Mouse (Mus musculus): ENCODE measurements at regions not wholly inside any gene's neighbourhood (a gene's known extent, or its start where the extent isn't known, plus 50 kb on each side); places are given as distances from the start of the nearest gene placed in this dataset.

DNA sequence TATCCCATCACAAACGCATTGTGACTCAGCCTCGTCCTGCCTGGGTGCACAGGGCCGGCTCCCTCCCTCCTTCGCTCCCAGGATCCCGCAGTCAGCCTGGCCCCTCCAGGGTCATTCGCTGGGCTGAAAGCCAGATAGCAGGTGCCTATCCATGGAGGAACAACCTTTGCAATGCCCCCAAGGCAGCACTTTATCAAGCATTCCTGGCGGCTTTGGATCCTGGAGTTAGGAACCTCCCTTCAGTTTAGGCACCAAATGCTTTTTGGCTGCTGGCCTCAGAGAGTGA, 143.9 kb upstream of the Gli2 start:
- no peak overlapping the region for H3K9ac ChIP-seq (ENCODE audit: low read depth, low read length)
- 55% methylated on average over 7 of the region's 7 CpGs for WGBS
- H3K36me3 ChIP-seq (ENCODE audit: control insufficient read depth, insufficient read depth, low read length) = no peaks in the 10 kb centered on the region
- H3K4me1 ChIP-seq (replicated peaks; ENCODE audit: control insufficient read depth, insufficient read depth, low read length) = no peaks in the 10 kb centered on the region
- H3K4me3 ChIP-seq (ENCODE audit: low read depth, low read length) = no peak overlapping the region
- no peak overlapping the region for H3K4me2 ChIP-seq
- no peak; the same call in 1 of the 2 replicates for ATAC-seq (replicated peaks; ENCODE audit: low FRiP score)
- H3K9me3 ChIP-seq (ENCODE audit: control insufficient read depth, low read length) = no peaks in the 10 kb centered on the region
- H3K27me3 ChIP-seq (replicated peaks; ENCODE audit: control insufficient read depth, insufficient read depth, low read length) = no peaks in the 10 kb centered on the region
- H3K27ac ChIP-seq (ENCODE audit: low read depth, low read length) = no peak overlapping the region
- peak; percentile 33 for DNase-seq (ENCODE audit: low spot score)

DNA sequence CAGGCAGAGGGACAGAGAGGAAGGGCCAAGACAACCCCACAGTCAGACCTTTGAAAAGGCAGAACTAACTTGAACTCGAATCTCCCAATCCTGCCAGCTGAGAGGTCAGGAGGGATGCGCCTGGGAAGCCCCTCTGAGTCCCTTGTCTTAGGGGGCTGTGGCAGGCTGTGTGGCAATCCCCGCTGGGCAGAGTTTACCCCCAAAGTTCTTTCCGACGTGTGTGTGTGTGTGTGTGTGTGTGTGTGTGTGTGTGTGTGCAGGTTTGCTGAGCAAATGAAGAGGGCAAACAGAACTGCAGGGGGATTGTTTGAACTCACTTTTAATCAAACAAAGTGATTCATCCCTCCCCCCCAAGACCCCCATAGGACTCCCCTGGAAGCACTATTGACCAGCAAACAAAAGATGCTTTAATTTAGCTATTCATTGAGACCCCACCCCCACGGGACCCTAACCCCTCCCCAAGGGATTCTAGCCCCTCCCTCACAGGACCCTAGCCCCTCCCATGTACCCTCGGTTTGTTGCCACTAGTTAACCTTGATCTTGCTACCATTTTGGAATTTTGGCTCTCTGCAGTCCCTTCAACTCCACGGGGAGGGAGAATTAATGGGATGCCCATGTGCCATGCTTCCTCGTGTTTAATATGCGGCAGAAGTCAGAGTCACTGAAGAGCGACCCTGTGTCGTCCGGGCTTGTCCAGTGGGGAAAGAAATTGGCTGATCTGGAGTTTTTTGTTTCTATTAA, 143.4 kb upstream of the Gli2 start:
- Histone ChIP-seq H3K9ac (ENCODE audit: low read depth, low read length) (no peak overlapping the region), H3K27ac (ENCODE audit: low read depth, low read length) (no peak overlapping the region), H3K4me1 (replicated peaks; ENCODE audit: control insufficient read depth, insufficient read depth, low read length) (no peaks in the 10 kb centered on the region), H3K4me3 (ENCODE audit: low read depth, low read length) (no peak overlapping the region), H3K36me3 (ENCODE audit: control insufficient read depth, insufficient read depth, low read length) (no peaks in the 10 kb centered on the region), H3K27me3 (replicated peaks; ENCODE audit: control insufficient read depth, insufficient read depth, low read length) (no peaks in the 10 kb centered on the region), H3K9me3 (ENCODE audit: control insufficient read depth, low read length) (no peaks in the 10 kb centered on the region), H3K4me2 (no peak overlapping the region)
- DNase-seq (ENCODE audit: low spot score) = no peak
- ATAC-seq (replicated peaks; ENCODE audit: low FRiP score) = peak; percentile 42
- 60% methylated on average over 13 of the region's 13 CpGs for WGBS

DNA sequence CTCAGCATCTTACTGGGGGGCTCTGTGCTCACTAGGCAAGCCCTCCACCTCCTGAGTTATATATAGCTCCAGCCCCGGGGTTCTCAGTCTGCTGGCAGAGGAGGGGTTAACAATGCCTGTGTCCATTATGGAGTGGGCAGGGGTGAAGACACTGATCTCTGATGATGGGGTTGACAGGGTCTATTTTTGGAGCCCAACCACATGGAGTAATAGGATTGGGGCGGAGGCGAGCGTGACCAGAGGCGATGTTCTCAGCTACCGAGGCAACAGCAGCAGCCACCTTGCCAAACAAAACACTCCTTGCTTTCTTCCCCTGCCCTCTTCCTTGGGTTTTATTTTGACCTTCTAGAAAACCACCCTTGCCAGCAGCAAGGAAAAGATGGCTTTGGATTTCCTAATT, 141.1 kb upstream of the Gli2 start:
- ATAC-seq (replicated peaks; ENCODE audit: low FRiP score) = no peak
- Histone ChIP-seq H3K27ac (ENCODE audit: low read depth, low read length) (no peak overlapping the region), H3K4me3 (ENCODE audit: low read depth, low read length) (no peak overlapping the region), H3K27me3 (replicated peaks; ENCODE audit: control insufficient read depth, insufficient read depth, low read length) (peaks cover 10% of the 10 kb centered on the region), H3K36me3 (ENCODE audit: control insufficient read depth, insufficient read depth, low read length) (no peaks in the 10 kb centered on the region), H3K9ac (ENCODE audit: low read depth, low read length) (no peak overlapping the region), H3K4me1 (replicated peaks; ENCODE audit: control insufficient read depth, insufficient read depth, low read length) (no peaks in the 10 kb centered on the region), H3K4me2 (no peak overlapping the region), H3K9me3 (ENCODE audit: control insufficient read depth, low read length) (no peaks in the 10 kb centered on the region)
- 58% methylated on average over 6 of the region's 6 CpGs for WGBS
- no peak for DNase-seq (ENCODE audit: low spot score)

DNA sequence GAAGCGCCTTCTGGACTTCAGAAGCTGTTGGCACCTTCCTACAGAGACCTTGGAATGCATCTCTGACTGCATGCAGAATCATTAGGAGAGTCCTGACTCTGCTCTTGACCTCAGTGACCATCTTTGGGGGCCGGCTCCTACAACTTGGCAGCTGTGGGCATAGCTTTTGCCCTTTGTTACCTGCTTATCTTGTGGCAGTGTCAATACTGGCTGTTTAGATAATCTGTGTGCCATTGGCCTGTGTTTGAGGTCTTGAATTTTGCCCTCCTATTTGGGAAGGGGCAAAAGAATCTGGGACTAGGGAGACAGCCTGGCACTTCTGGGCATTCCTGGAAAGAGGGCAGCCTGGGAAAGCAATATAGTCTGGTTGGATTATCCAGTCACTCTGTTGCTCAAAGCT, 137.8 kb upstream of the Gli2 start:
- Histone ChIP-seq H3K27ac (ENCODE audit: low read depth, low read length) (no peak overlapping the region), H3K27me3 (replicated peaks; ENCODE audit: control insufficient read depth, insufficient read depth, low read length) (peaks cover 16% of the 10 kb centered on the region), H3K36me3 (ENCODE audit: control insufficient read depth, insufficient read depth, low read length) (no peaks in the 10 kb centered on the region), H3K4me2 (no peak overlapping the region), H3K9me3 (ENCODE audit: control insufficient read depth, low read length) (no peaks in the 10 kb centered on the region), H3K4me1 (replicated peaks; ENCODE audit: control insufficient read depth, insufficient read depth, low read length) (no peaks in the 10 kb centered on the region), H3K4me3 (ENCODE audit: low read depth, low read length) (no peak overlapping the region), H3K9ac (ENCODE audit: low read depth, low read length) (no peak overlapping the region)
- DNase-seq (ENCODE audit: low spot score) = no peak
- ATAC-seq (replicated peaks; ENCODE audit: low FRiP score) = no peak
- WGBS = 64% methylated on average over 2 of the region's 2 CpGs

DNA sequence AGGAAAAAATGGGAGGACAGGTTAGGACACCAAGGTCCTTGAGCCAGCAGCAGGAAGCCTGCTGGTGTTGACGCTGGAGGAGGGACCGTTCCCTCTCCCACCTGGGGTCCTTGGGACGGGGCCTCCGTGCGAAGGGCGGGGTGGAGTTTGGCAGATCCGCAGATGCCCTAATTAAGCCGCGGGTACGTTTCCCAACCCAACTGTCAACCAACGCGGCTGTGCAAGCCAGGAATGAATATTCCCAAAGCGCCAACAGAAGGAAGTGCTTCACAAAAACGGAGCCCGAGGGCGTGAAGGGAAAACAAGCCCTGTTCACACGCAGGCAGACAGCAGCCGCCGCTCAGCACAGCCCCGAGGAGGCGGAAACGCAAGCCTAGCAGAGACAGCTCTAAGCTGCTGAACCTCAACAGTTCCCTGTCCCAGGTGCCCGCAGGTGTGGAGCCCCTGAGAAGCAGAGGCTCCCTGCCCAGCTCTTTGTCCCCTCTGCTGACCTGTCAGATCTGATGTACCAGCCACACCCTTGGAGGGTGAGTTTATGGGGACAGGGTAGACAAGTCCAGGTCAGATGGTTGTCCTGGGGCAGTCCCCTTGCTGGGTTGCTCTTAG, 136.1 kb upstream of the Gli2 start:
- no peak for ATAC-seq (replicated peaks; ENCODE audit: low FRiP score)
- H3K4me2 ChIP-seq = peak overlapping the region; percentile 42
- no peaks in the 10 kb centered on the region for H3K9me3 ChIP-seq (ENCODE audit: control insufficient read depth, low read length)
- DNase-seq (ENCODE audit: low spot score) = peak; percentile 33
- H3K27me3 ChIP-seq (replicated peaks; ENCODE audit: control insufficient read depth, insufficient read depth, low read length) = peaks cover 16% of the 10 kb centered on the region
- no peaks in the 10 kb centered on the region for H3K36me3 ChIP-seq (ENCODE audit: control insufficient read depth, insufficient read depth, low read length)
- 5% methylated on average over 23 of the region's 23 CpGs for WGBS
- no peak overlapping the region for H3K27ac ChIP-seq (ENCODE audit: low read depth, low read length)
- H3K4me1 ChIP-seq (replicated peaks; ENCODE audit: control insufficient read depth, insufficient read depth, low read length) = no peaks in the 10 kb centered on the region
- no peak overlapping the region for H3K4me3 ChIP-seq (ENCODE audit: low read depth, low read length)
- no peak overlapping the region for H3K9ac ChIP-seq (ENCODE audit: low read depth, low read length)

DNA sequence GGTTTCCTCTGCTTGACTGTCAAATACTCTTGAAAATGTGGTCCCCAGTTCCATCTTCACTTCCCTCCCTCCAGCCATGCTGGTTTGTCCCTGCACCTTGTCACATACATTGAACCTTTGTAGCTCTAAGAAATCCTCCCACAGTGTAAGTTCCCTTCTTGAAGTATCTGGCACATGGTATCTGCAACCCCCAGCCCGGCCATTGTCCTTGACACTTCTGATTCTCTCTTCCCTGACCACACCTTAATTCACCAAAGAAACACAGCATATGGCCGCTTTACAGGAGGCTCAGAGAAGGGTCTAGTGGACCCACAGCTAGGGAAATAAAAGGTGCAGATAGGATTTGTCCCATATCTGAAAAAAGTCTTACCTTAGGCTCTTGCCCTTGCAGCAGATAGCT, 133.9 kb upstream of the Gli2 start:
- Histone ChIP-seq H3K27ac (ENCODE audit: low read depth, low read length) (no peak overlapping the region), H3K4me2 (no peak overlapping the region), H3K9ac (ENCODE audit: low read depth, low read length) (no peak overlapping the region), H3K4me1 (replicated peaks; ENCODE audit: control insufficient read depth, insufficient read depth, low read length) (no peaks in the 10 kb centered on the region), H3K9me3 (ENCODE audit: control insufficient read depth, low read length) (no peaks in the 10 kb centered on the region), H3K27me3 (replicated peaks; ENCODE audit: control insufficient read depth, insufficient read depth, low read length) (peaks cover 16% of the 10 kb centered on the region), H3K4me3 (ENCODE audit: low read depth, low read length) (no peak overlapping the region), H3K36me3 (ENCODE audit: control insufficient read depth, insufficient read depth, low read length) (no peaks in the 10 kb centered on the region)
- ATAC-seq (replicated peaks; ENCODE audit: low FRiP score) (no peak), DNase-seq (ENCODE audit: low spot score) (no peak)
- WGBS = 78% methylated on average over 2 of the region's 2 CpGs

DNA sequence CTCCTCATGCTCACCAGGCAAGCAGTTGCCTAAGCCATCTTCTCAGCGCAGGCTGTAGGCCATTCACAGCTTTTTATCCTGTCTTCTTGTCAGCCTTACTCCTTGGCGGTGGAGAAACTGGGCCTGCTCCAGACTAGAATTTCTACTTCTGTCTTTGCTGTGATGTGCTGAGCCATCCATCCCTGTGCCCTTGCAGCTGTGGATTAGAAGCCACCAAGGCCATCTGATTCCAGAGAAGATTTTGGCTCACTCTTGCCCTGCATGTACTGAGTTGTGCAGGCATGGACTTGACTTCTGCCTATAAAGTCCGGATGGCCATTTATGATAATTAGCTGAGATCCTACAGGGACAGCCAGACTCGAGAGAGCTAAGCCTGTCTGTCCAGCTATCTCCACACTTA, 133.4 kb upstream of the Gli2 start:
- DNase-seq (ENCODE audit: low spot score) (no peak), ATAC-seq (replicated peaks; ENCODE audit: low FRiP score) (no peak)
- no peak overlapping the region for H3K4me3 ChIP-seq (ENCODE audit: low read depth, low read length)
- H3K27me3 ChIP-seq (replicated peaks; ENCODE audit: control insufficient read depth, insufficient read depth, low read length) = peaks cover 16% of the 10 kb centered on the region
- no peak overlapping the region for H3K27ac ChIP-seq (ENCODE audit: low read depth, low read length)
- H3K4me1 ChIP-seq (replicated peaks; ENCODE audit: control insufficient read depth, insufficient read depth, low read length) = no peaks in the 10 kb centered on the region
- H3K9me3 ChIP-seq (ENCODE audit: control insufficient read depth, low read length) = no peaks in the 10 kb centered on the region
- 73% methylated on average over 4 of the region's 4 CpGs for WGBS
- H3K36me3 ChIP-seq (ENCODE audit: control insufficient read depth, insufficient read depth, low read length) = no peaks in the 10 kb centered on the region
- no peak overlapping the region for H3K9ac ChIP-seq (ENCODE audit: low read depth, low read length)
- no peak overlapping the region for H3K4me2 ChIP-seq

DNA sequence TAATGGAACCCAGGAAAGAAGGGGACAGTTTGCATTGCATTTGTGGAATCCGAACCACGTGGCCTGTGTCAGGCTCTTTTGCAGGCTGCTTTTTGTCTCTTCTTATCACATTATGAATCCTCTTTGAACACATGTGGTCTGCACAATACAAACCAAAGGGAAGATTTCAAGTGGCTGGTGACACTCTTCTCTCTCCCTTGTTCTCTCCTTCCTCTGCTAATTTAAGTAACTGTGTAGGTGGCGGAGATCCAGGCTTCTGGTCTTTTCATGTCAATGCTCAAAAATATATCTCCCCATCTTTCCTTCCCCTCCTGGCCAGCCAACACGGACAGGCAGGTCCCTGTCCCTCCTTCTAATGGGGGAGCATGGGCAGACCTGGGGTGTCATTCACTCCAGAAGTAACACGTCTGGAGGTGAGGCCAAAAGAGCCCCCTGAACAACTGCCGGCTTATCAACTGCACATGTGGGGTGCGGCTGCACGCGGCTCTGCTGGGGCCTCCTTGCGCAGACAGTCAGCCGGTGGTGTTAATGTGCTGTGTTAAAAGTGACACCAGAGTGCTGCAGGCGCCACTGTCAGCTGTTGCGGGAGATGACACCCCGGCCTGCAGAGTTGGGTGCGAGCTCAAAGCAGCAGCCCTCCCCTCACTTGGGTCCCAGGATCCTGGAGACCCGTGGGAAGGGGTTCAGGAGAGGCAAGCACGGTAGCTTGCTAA, 130.3 kb upstream of the Gli2 start:
- ATAC-seq (replicated peaks; ENCODE audit: low FRiP score) = no peak
- WGBS = 54% methylated on average over 17 of the region's 17 CpGs
- no peaks in the 10 kb centered on the region for H3K4me1 ChIP-seq (replicated peaks; ENCODE audit: control insufficient read depth, insufficient read depth, low read length)
- no peaks in the 10 kb centered on the region for H3K27me3 ChIP-seq (replicated peaks; ENCODE audit: control insufficient read depth, insufficient read depth, low read length)
- H3K36me3 ChIP-seq (ENCODE audit: control insufficient read depth, insufficient read depth, low read length) = no peaks in the 10 kb centered on the region
- H3K9me3 ChIP-seq (ENCODE audit: control insufficient read depth, low read length) = no peaks in the 10 kb centered on the region
- H3K9ac ChIP-seq (ENCODE audit: low read depth, low read length) = no peak overlapping the region
- no peak overlapping the region for H3K4me3 ChIP-seq (ENCODE audit: low read depth, low read length)
- H3K4me2 ChIP-seq = no peak overlapping the region
- no peak overlapping the region for H3K27ac ChIP-seq (ENCODE audit: low read depth, low read length)
- no peak for DNase-seq (ENCODE audit: low spot score)

Measured in liver, embryonic 11.5 days (tissue).